Mouse (Mus musculus): ENCODE data around the gene C130026I21Rik. TPM values are rescaled to one million over a fixed set of nuclear protein-coding genes. Genes with fewer than 3 reads are reported as not detected.
"Not testable (repeated sequence)": the region's sequence is repeated elsewhere in the genome, so short reads cannot be mapped to it uniquely, and the experiment has no call there.

The C130026I21Rik gene
- polyA plus RNA-seq, 1 experiment from 2014 or later, result not detected

DNA sequence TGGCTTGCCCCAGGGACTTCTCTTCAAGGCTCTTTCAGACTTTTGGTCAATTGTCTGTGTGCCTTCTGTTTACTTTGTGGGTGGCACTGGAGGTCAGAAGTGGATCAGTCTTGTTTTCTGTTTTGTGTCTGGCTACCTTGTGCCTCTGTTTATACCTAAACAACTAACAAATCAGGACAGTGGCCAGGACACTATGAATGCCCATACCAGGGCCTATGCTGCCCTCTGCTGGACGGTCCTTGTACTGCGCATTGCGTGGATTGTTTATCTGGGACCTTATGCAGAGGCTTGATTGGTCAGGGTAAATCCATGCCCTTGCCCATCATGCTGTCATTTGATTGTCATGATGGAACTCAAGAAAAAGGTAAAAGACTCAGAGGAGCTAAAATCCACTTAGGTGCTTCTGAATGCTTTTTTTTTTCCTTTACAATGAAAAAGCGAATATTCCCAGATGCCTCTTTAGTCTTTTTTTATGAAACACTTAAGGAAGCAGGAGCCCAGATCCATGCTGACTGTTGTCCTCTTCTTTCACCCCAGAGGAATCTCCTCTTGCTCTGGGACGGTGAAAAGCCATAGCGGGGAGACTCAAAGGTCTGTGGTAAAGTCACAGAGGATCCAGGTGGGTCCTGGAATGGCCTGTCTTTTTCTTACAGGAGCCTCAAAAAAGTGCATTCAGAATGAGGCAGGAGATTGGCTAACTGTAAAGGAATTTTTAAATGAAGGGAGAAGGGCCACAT, 155.5 kb downstream of the C130026I21Rik start:
- not testable (repeated sequence) for H3K36me3 ChIP-seq (ENCODE audit: poor library complexity, severe bottlenecking); H3K27me3 ChIP-seq; H3K4me3 ChIP-seq; H3K27ac ChIP-seq; H3K9ac ChIP-seq; ATAC-seq; H3K4me2 ChIP-seq; H3K4me1 ChIP-seq
- 51% methylated on average over 6 of the region's 6 CpGs for WGBS
- H3K9me3 ChIP-seq (replicated peaks), result peaks cover 11% of the 10 kb centered on the region; the same call in 1 of the 2 replicates

DNA sequence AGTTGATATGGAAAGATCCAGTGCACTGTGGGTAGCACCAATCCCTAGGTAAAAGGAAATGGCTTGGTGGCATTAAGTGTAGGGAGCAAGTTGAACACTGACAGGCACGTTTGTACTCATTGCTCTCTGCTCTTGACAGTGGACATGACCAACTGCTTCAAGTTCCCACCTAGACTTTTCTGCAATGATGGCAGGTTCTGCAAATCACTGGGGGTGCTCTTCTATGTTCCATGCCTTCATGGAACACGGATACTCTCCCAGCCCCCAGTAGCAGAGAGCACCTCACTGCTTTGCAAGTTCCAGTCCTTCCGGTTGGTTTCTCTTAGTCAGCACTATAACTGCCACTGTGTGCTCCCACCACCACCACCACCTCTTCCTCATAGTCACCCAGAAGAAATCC, 156.3 kb downstream of the C130026I21Rik start:
- not testable (repeated sequence) for ATAC-seq; H3K36me3 ChIP-seq (ENCODE audit: poor library complexity, severe bottlenecking); H3K9ac ChIP-seq; H3K4me2 ChIP-seq; H3K27ac ChIP-seq; H3K27me3 ChIP-seq; H3K4me3 ChIP-seq; H3K4me1 ChIP-seq
- 84% methylated on average over 3 of the region's 3 CpGs for WGBS
- peaks cover 11% of the 10 kb centered on the region; the same call in 1 of the 2 replicates for H3K9me3 ChIP-seq (replicated peaks)

DNA sequence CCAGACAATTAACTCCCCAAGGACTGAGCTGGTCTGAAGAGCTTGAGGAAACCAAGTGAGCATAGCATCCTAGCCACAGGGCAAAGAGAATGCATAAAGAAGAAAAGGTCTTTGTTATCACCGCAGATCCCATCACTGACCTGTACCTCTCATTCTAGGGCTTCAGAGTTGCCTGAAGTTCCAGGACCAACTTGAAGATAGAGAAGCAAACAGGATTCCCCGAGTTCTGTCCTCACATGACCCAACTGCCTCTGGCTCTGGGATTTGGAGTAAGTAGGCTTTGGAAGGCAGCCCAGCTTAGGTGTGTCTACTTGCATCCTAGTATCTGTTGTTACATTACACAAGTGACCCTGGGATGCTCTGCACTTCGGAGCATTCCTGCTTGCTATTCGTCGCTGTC, 157.5 kb downstream of the C130026I21Rik start:
- H3K4me1 ChIP-seq; H3K9ac ChIP-seq; H3K4me2 ChIP-seq; H3K36me3 ChIP-seq (ENCODE audit: poor library complexity, severe bottlenecking); H3K27ac ChIP-seq; ATAC-seq; H3K4me3 ChIP-seq; H3K27me3 ChIP-seq: not testable (repeated sequence)
- H3K9me3 ChIP-seq (replicated peaks), result peaks cover 11% of the 10 kb centered on the region; the same call in 1 of the 2 replicates
- 70% methylated on average over 2 of the region's 5 CpGs for WGBS

DNA sequence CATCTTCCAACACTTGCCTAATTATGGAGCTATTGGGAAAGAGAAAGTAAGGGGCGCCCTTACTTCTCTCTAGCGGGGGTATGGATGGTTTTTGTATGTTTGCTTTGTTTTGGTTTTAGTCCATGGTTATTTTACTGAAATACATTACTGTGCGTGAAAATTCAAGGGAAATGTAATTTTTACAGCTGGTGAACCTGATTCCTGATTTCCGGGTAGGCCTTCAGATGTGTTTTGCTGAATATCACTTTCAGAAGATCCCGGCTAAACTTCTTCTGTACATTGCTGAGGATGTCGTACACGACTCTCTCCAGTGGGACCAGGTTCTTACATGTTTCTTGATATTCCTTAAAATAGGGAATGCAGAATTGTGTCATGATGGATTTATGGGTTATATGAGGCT, 158.1 kb downstream of the C130026I21Rik start:
- not testable (repeated sequence) for H3K27me3 ChIP-seq; H3K4me2 ChIP-seq; ATAC-seq; H3K4me3 ChIP-seq; H3K36me3 ChIP-seq (ENCODE audit: poor library complexity, severe bottlenecking); H3K9ac ChIP-seq; H3K4me1 ChIP-seq; H3K27ac ChIP-seq
- H3K9me3 ChIP-seq (replicated peaks), result peaks cover 11% of the 10 kb centered on the region; the same call in 1 of the 2 replicates
- WGBS, result 89% methylated on average over 7 of the region's 7 CpGs

DNA sequence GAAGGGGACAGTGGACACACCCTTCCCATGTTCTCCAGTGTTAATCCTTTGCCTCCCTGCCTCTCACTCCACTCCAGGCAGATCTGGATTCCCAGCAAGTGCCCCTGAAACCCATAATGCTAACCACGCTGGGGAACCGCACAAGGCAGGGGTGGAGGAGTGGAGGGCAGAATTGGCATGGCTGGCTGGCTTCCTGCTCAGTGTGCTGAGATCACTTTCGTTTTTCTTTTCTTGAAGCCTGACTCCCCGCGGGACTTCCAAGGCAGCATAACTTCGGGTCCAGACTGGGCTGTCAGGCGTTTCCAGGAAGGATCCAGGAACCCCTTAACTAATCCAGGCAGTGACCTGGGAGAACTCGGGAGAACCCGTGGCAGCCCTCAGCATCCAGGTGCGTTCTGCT, 158.8 kb downstream of the C130026I21Rik start:
- ATAC-seq; H3K27me3 ChIP-seq; H3K4me2 ChIP-seq; H3K4me1 ChIP-seq; H3K36me3 ChIP-seq (ENCODE audit: poor library complexity, severe bottlenecking); H3K4me3 ChIP-seq; H3K27ac ChIP-seq; H3K9ac ChIP-seq: not testable (repeated sequence)
- WGBS, result 79% methylated on average over 10 of the region's 10 CpGs
- H3K9me3 ChIP-seq (replicated peaks), result peaks cover 11% of the 10 kb centered on the region; the same call in 1 of the 2 replicates

DNA sequence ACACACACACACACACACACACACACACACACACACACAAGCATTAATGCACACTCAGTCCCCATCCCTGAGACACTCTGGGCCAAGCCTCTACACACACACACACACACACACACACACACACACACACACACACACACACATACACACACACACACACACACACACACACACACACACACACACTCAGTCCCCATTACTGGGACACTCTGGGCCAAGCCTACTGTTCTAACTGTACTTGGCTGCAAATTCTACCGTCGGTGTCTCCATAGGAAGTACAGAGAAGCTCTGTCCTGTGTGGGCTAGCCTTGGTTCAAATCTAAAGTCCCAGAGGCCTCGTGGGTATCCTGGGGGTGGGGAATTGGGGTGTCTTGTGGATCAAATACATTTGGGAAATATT, 159.5 kb downstream of the C130026I21Rik start:
- H3K4me3 ChIP-seq; H3K27me3 ChIP-seq; H3K27ac ChIP-seq; H3K9ac ChIP-seq; H3K36me3 ChIP-seq (ENCODE audit: poor library complexity, severe bottlenecking); ATAC-seq; H3K4me2 ChIP-seq; H3K4me1 ChIP-seq: not testable (repeated sequence)
- WGBS, result 88% methylated on average over 3 of the region's 3 CpGs
- H3K9me3 ChIP-seq (replicated peaks), result peaks cover 11% of the 10 kb centered on the region; the same call in 1 of the 2 replicates

DNA sequence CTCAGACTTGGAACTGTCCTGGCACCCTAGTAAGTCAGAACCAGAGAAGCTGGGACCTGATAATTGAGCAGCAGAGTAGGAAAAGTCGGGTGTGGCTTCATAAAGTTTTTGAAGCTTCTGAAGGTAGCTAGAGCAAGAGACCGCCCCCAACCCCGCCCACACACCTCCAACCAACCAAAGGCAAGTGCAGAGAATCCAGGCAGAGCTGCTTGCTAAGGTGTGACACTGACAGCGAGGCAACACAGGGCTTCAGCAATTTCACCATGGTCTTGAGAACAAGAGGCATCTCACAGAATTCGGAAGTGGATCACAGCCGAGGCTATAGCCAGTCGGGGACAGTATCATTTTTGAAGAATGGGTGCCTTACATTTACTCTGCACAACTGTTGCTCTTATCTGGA, 160.6 kb downstream of the C130026I21Rik start, which contains the start of gene A530032D15Rik:
TSS of gene A530032D15Rik (minus strand) at position 101 of the 400 bp plus-strand sequence.
- H3K4me3 ChIP-seq; H3K9ac ChIP-seq; H3K4me1 ChIP-seq; H3K4me2 ChIP-seq; ATAC-seq; H3K9me3 ChIP-seq (replicated peaks); H3K36me3 ChIP-seq (ENCODE audit: poor library complexity, severe bottlenecking); H3K27me3 ChIP-seq; H3K27ac ChIP-seq: not testable (repeated sequence)
- WGBS, result 83% methylated on average over 2 of the region's 7 CpGs

DNA sequence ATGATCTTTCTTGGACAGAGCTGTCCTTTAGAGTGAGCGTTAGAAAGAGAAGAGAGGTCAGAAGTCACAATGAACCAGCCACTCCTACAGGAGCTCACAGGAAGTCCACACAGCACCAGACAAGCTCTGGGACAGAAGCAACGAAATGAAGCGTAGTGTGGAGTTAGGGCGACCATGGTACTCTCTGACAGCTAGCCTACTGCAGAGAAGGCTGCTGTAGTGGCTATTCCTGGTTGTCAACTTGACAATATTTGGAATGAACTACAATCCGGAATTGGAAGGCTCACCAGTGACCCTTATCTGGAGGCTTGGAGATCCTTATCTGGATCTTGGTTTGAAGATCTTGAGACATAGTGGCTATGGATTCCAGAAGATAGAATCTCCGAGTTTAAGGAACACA, 164.4 kb downstream of the C130026I21Rik start:
- ATAC-seq; H3K27me3 ChIP-seq; H3K27ac ChIP-seq; H3K4me1 ChIP-seq; H3K36me3 ChIP-seq (ENCODE audit: poor library complexity, severe bottlenecking); H3K4me3 ChIP-seq; H3K9ac ChIP-seq; H3K9me3 ChIP-seq (replicated peaks); H3K4me2 ChIP-seq: not testable (repeated sequence)
- 74% methylated on average over 5 of the region's 6 CpGs for WGBS

DNA sequence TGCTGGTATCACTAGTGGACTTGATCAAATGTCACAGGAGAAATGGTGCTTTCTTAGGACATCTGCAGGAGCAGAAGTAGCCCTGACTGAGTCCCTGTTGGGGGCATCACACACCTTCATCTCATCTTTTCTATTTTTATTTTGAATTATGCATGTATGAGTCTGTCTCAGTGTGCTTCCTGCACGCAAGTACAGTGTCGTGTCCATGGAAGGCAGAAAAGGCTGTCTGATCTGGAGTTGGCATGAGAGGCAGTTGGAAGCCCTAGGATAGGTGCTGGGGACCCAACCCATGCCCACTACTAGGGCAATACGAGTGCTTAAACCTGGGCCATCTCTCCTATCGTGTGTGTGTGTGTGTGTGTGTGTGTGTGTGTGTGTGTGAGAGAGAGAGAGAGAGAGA, 165.0 kb downstream of the C130026I21Rik start:
- not testable (repeated sequence) for H3K4me2 ChIP-seq; H3K36me3 ChIP-seq (ENCODE audit: poor library complexity, severe bottlenecking); H3K27me3 ChIP-seq; H3K4me3 ChIP-seq; H3K9ac ChIP-seq; ATAC-seq; H3K27ac ChIP-seq; H3K4me1 ChIP-seq; H3K9me3 ChIP-seq (replicated peaks)
- WGBS, result 86% methylated on average over 4 of the region's 4 CpGs

DNA sequence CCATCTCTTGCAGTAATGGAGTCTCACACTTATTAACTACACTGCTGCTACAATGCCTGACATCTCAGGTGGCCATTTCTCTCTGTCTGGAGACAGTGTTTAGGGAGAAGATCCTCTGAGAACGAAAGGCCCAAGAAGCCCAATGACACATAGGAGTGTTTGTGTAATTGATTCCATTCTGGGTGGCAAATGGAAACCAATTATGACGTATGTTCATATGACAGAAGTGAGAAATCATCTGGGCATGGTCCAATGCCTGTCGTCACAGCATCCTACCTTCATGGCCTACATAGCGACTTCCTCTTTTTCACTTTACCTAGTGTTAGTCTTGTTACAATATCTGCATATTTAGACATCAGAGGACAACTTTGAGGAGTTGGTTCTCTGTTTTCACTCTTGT, 168.6 kb downstream of the C130026I21Rik start:
- WGBS, result 85% methylated on average over 4 of the region's 4 CpGs
- not testable (repeated sequence) for H3K36me3 ChIP-seq (ENCODE audit: poor library complexity, severe bottlenecking); H3K9ac ChIP-seq; ATAC-seq; H3K9me3 ChIP-seq (replicated peaks); H3K27me3 ChIP-seq; H3K4me1 ChIP-seq; H3K4me3 ChIP-seq; H3K27ac ChIP-seq; H3K4me2 ChIP-seq

DNA sequence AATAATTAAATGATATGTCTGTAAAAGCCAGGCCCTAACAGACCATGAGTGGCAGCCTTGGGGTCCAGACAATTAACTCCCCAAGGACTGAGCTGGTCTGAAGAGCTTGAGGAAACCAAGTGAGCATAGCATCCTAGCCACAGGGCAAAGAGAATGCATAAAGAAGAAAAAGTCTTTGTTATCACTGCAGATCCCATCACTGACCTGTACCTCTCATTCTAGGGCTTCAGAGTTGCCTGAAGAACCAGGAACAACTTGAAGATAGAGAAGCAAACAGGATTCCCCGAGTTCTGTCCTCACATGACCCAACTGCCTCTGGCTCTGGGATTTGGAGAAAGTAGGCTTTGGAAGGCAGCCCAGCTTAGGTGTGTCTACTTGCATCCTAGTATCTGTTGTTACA, 170.5 kb downstream of the C130026I21Rik start, which contains the start of gene Gm10553:
TSS of gene Gm10553 (plus strand) at position 301 of the 400 bp plus-strand sequence.
- not testable (repeated sequence) for H3K9ac ChIP-seq; H3K4me1 ChIP-seq; H3K27me3 ChIP-seq; H3K36me3 ChIP-seq (ENCODE audit: poor library complexity, severe bottlenecking); H3K27ac ChIP-seq; ATAC-seq; H3K4me3 ChIP-seq; H3K9me3 ChIP-seq (replicated peaks); H3K4me2 ChIP-seq
- 54% methylated on average over 1 of the region's 1 CpGs for WGBS

DNA sequence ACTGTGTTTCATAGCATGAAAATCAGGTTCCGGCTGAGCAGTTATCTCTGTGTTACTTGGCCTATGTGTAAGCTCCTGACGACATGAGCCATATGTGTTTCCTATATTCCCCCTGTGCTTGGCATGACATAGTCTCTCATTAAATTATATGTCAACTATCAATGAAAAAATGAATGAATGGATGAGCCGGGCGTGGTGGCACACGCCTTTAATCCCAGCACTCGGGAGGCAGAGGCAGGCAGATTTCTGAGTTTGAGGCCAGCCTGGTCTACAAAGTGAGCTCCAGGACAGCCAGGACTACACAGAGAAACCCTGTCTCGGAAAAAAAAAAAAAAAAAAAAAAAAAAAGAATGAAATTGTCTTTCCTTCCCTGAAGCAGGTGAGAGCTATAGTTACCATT, 171.3 kb downstream of the C130026I21Rik start:
- 84% methylated on average over 7 of the region's 7 CpGs for WGBS
- H3K9me3 ChIP-seq (replicated peaks); H3K9ac ChIP-seq; H3K4me2 ChIP-seq; H3K4me3 ChIP-seq; H3K27ac ChIP-seq; ATAC-seq; H3K27me3 ChIP-seq; H3K36me3 ChIP-seq (ENCODE audit: poor library complexity, severe bottlenecking); H3K4me1 ChIP-seq: not testable (repeated sequence)
